Mouse (Mus musculus): ENCODE results near the gene Ntrk3. TPM values are rescaled to one million over a fixed set of nuclear protein-coding genes. Genes with fewer than 3 reads are reported as not detected.

Ntrk3 gene
- polyA plus RNA-seq, 1 experiment from 2014 or later: 16.4 TPM

DNA sequence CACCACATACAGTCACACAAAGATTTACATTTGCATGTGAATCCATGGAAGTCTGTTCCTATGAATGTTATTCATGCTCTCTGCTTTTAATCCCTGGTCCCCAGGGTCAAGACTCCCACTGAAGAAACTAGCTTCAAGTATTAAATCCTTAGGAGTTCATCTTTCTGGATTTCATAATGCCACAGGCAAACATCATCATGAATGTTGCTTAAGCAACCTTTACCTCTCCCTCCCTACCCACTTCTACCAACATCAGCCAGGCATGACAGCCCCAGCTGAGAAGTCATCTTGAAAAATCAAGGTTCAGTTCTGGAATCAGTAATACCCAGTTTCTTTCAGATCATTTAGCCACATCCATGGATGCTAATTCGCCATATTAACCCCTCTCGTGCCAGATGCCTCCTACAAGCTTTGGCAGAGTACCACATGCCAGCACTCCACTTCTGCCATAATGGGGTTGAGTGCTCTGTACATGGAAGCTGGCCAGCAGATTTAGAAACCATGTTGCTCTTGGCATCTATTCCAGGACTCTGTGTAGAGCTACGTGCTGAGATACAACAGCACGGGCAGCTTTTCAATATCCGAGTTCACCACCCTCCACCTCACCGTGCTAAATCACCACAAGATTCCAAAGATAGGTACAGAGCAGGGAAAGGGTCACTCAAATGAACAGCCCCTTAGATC is 287.8 kb downstream of the Ntrk3 start:
- Histone ChIP-seq H3K9me3 (replicated peaks; ENCODE audit: control insufficient read depth, low read length) (no peaks in the 10 kb centered on the region), H3K4me3 (ENCODE audit: low read depth, low read length) (no peak overlapping the region), H3K4me1 (ENCODE audit: control insufficient read depth, insufficient read depth, low read length) (no peaks in the 10 kb centered on the region), H3K27me3 (replicated peaks; ENCODE audit: control insufficient read depth, insufficient read depth, low read length) (no peaks in the 10 kb centered on the region), H3K27ac (ENCODE audit: low read depth, low read length) (no peak overlapping the region), H3K9ac (ENCODE audit: low read length) (no peak overlapping the region), H3K4me2 (ENCODE audit: low read length) (no peak overlapping the region), H3K36me3 (ENCODE audit: control insufficient read depth, insufficient read depth, low read length) (no peaks in the 10 kb centered on the region)
- WGBS: 73% methylated on average over 6 of the region's 6 CpGs
- ATAC-seq (peak; percentile 34; the same call in 1 of the 2 replicates), DNase-seq (ENCODE audit: low spot score) (peak; percentile 67)

DNA sequence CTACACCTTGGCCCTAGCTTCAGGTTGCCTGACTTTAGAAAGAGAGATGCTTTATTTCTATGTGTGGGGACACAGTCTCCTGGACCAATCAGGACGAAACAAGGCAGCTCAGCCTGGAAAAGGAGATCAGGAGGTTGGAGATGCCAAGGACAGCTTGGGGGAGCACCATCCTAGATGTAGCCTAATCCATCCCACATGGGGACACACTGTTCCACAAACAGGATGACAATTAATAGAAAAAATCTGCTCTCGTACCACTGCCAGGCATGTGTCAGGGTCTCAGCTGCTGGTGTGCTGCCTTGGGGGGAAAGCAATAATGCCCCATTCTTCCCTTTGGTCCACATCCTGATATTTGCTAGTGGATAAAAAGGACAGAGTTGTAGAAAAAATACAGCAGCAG is 289.0 kb downstream of the Ntrk3 start:
- Histone ChIP-seq H3K4me2 (ENCODE audit: low read length) (no peak overlapping the region), H3K9me3 (replicated peaks; ENCODE audit: control insufficient read depth, low read length) (no peaks in the 10 kb centered on the region), H3K36me3 (ENCODE audit: control insufficient read depth, insufficient read depth, low read length) (no peaks in the 10 kb centered on the region), H3K4me3 (ENCODE audit: low read depth, low read length) (no peak overlapping the region), H3K4me1 (ENCODE audit: control insufficient read depth, insufficient read depth, low read length) (no peaks in the 10 kb centered on the region), H3K27ac (ENCODE audit: low read depth, low read length) (no peak overlapping the region), H3K9ac (ENCODE audit: low read length) (no peak overlapping the region), H3K27me3 (replicated peaks; ENCODE audit: control insufficient read depth, insufficient read depth, low read length) (no peaks in the 10 kb centered on the region)
- 90% methylated on average over 2 of the region's 2 CpGs for WGBS
- DNase-seq (ENCODE audit: low spot score) (no peak), ATAC-seq (no peak)

DNA sequence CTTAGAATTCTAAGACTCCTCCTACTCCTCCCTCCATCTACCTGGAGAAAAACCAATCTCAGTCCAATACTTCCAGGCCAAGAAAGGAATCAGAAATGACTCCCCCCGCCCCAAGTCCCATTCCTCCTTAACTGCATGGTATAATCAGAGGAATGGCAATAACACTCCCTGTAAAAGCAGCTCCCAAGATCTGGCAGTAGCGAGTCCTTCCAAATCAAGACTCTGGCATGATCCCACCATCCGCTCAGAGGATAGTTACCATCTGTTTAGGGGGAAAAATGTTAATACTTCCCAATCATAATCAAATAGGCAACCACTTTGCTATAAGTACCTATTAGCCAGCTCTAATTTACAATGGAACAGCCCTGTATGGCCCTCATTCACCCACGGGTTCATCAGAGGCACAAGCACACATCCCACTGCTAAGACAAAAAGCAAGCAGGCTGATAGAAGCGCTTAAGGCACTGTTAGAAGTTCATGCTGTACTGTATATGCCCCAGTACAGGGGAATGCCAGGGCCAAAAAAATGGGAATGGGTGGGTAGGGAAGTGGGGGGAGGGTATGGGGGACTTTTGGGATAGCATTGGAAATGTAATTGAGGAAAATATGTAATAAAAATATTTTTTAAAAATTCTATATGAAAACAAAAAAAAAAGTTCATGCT is 294.3 kb downstream of the Ntrk3 start:
- Histone ChIP-seq H3K4me3 (ENCODE audit: low read depth, low read length) (no peak overlapping the region), H3K4me1 (ENCODE audit: control insufficient read depth, insufficient read depth, low read length) (no peaks in the 10 kb centered on the region), H3K9me3 (replicated peaks; ENCODE audit: control insufficient read depth, low read length) (no peaks in the 10 kb centered on the region), H3K36me3 (ENCODE audit: control insufficient read depth, insufficient read depth, low read length) (no peaks in the 10 kb centered on the region), H3K27ac (ENCODE audit: low read depth, low read length) (no peak overlapping the region), H3K4me2 (ENCODE audit: low read length) (no peak overlapping the region), H3K9ac (ENCODE audit: low read length) (no peak overlapping the region), H3K27me3 (replicated peaks; ENCODE audit: control insufficient read depth, insufficient read depth, low read length) (no peaks in the 10 kb centered on the region)
- WGBS: 84% methylated on average over 5 of the region's 5 CpGs
- ATAC-seq (no peak), DNase-seq (ENCODE audit: low spot score) (peak; percentile 13)

DNA sequence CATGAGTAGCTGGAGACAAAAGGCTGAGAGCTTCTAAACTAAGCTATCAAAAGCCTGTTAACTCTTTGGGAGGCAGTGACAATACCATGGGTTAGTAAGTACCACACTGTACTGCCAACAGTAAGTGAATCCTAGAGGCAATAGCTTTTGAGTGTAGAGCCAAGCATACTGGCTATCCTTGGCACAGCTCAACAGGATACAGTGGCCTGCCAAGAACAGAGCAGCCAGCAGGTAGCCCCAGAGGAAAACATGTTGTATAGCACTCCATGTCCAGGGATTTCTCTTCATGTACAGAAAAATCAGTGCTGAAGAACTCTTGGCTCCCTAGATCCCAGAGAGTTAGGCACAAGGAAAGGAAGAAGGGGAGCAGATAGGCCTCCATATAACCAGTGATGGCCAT is 296.1 kb downstream of the Ntrk3 start:
- Histone ChIP-seq H3K9ac (ENCODE audit: low read length) (no peak overlapping the region), H3K36me3 (ENCODE audit: control insufficient read depth, insufficient read depth, low read length) (no peaks in the 10 kb centered on the region), H3K4me2 (ENCODE audit: low read length) (no peak overlapping the region)

DNA sequence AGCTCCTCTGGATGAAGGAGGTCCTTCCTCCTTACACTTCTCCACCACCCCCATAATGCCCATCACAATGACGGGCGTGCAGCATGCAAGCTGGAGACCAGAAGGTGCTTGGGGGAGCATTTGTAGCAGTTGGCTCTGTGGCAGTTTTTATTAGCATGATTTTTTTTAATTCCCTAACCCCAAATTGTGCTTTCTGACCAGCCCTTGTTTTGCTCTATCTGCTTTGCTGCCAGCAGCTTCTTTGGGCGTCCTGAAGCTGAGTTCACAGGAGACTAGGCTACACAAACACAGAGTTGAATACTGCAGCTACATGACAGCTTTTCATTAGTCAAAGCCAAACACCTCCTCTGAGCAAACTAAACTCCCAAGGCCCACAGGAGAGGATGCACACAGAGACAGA is 296.9 kb downstream of the Ntrk3 start:
- WGBS: 85% methylated on average over 3 of the region's 3 CpGs

More for the DNA sequence above, 296.1 kb downstream of the Ntrk3 start:
- H3K4me1 ChIP-seq (ENCODE audit: control insufficient read depth, insufficient read depth, low read length): no peaks in the 10 kb centered on the region
- H3K27me3 ChIP-seq (replicated peaks; ENCODE audit: control insufficient read depth, insufficient read depth, low read length): no peaks in the 10 kb centered on the region
- ATAC-seq (no peak), DNase-seq (ENCODE audit: low spot score) (no peak)
- H3K4me3 ChIP-seq (ENCODE audit: low read depth, low read length): no peak overlapping the region
- H3K9me3 ChIP-seq (replicated peaks; ENCODE audit: control insufficient read depth, low read length): no peaks in the 10 kb centered on the region
- no peak overlapping the region for H3K27ac ChIP-seq (ENCODE audit: low read depth, low read length)

DNA sequence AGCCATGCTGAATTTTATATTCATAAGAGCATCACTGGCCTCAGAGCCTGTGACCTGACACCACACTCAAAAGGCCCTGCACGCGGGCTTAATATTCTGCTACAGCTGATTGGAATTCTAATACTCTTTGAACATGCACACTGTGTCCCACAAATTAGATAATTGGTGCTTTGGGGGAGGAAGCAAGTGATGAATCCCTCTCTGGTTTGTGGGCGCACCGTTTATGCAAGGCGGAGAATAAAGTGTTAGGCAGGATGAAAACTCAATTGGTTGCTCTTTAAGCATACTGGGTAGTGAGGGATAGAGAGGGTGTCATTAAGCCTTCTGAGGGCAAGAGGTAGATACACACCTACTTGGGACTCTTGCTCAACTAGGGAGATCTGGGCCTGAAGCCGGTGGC is 297.3 kb downstream of the Ntrk3 start:
- no peak for ATAC-seq
- H3K36me3 ChIP-seq (ENCODE audit: control insufficient read depth, insufficient read depth, low read length): no peaks in the 10 kb centered on the region

More for the DNA sequence above, 296.9 kb downstream of the Ntrk3 start:
- Histone ChIP-seq H3K9me3 (replicated peaks; ENCODE audit: control insufficient read depth, low read length) (no peaks in the 10 kb centered on the region), H3K4me3 (ENCODE audit: low read depth, low read length) (no peak overlapping the region), H3K9ac (ENCODE audit: low read length) (no peak overlapping the region), H3K27me3 (replicated peaks; ENCODE audit: control insufficient read depth, insufficient read depth, low read length) (no peaks in the 10 kb centered on the region), H3K4me1 (ENCODE audit: control insufficient read depth, insufficient read depth, low read length) (no peaks in the 10 kb centered on the region), H3K36me3 (ENCODE audit: control insufficient read depth, insufficient read depth, low read length) (no peaks in the 10 kb centered on the region), H3K27ac (ENCODE audit: low read depth, low read length) (no peak overlapping the region), H3K4me2 (ENCODE audit: low read length) (no peak overlapping the region)
- ATAC-seq (no peak), DNase-seq (ENCODE audit: low spot score) (no peak)

DNA sequence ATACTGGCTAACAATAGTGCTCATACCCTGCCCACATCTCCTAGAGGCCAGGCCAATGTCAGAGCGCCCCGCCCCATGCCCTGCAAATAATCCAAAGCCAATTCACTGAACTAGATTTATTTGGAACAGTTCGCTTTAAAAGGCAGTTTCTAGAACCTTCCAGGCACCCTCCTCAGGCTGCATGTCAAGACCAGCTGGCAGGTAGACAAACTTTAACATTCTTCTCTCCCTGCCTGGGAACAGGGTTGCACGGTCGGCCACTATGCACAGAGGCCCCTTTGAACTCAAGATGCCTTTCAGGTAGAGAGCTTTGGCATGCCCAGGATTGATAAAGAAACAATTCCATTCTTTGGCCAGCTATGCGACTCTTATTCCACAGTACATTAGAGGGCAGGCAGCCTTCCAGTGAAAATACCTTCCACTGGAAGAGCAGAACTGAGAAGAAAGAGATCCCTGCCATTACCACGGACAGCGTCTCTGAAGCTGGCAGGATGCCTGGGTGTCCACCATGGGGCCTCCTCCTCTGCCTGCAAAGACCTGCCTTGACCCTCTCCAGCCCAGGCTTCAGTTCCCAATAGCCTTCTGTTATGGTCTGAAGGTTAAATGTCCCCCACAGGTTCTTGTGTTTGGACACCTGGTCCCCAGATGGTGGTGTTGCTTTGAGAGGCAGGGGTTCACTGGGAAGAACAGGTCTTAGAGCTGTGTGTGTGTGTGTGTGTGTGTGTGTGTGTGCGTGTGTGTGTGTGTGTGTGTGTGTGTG is 298.3 kb downstream of the Ntrk3 start:
- H3K27me3 ChIP-seq (replicated peaks; ENCODE audit: control insufficient read depth, insufficient read depth, low read length): no peaks in the 10 kb centered on the region
- H3K4me2 ChIP-seq (ENCODE audit: low read length): no peak overlapping the region
- H3K4me1 ChIP-seq (ENCODE audit: control insufficient read depth, insufficient read depth, low read length): no peaks in the 10 kb centered on the region
- H3K9ac ChIP-seq (ENCODE audit: low read length): no peak overlapping the region
- H3K9me3 ChIP-seq (replicated peaks; ENCODE audit: control insufficient read depth, low read length): no peaks in the 10 kb centered on the region
- 72% methylated on average over 9 of the region's 9 CpGs for WGBS
- H3K36me3 ChIP-seq (ENCODE audit: control insufficient read depth, insufficient read depth, low read length): no peaks in the 10 kb centered on the region
- no peak overlapping the region for H3K4me3 ChIP-seq (ENCODE audit: low read depth, low read length)
- H3K27ac ChIP-seq (ENCODE audit: low read depth, low read length): no peak overlapping the region
- DNase-seq (ENCODE audit: low spot score) (no peak), ATAC-seq (no peak)

More for the DNA sequence above, 297.3 kb downstream of the Ntrk3 start:
- H3K27ac ChIP-seq (ENCODE audit: low read depth, low read length): no peak overlapping the region
- H3K4me3 ChIP-seq (ENCODE audit: low read depth, low read length): no peak overlapping the region
- no peaks in the 10 kb centered on the region for H3K4me1 ChIP-seq (ENCODE audit: control insufficient read depth, insufficient read depth, low read length)
- H3K9ac ChIP-seq (ENCODE audit: low read length): no peak overlapping the region
- no peak for DNase-seq (ENCODE audit: low spot score)
- WGBS: 84% methylated on average over 6 of the region's 6 CpGs
- H3K4me2 ChIP-seq (ENCODE audit: low read length): no peak overlapping the region
- no peaks in the 10 kb centered on the region for H3K9me3 ChIP-seq (replicated peaks; ENCODE audit: control insufficient read depth, low read length)
- H3K27me3 ChIP-seq (replicated peaks; ENCODE audit: control insufficient read depth, insufficient read depth, low read length): no peaks in the 10 kb centered on the region

DNA sequence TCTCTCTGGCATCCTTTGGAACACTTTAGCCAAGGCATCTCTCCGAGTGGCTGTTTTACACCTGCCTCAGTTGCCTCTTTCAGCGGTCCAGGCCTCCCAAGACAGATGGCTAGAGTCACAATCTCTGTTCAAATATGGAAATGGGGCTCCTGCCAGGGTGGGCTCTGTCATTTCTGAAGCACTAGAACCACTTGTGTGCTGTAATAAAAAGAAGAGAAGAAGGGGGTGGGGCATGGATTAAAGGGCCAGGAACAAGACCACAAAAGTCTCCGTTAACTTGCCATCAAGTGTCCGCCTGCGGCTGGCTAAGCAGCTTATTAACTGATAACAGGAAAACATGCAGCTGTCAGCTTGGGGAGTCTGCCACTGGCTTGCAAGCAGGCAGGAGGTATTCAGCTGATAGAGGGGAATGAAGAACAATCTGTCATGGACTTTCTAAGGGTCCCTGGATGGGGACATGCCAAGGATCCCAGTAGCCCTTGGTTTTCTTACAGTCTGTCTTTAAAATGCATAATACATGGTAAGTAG is 304.1 kb downstream of the Ntrk3 start:
- ATAC-seq: peak; percentile 48
- H3K4me3 ChIP-seq (ENCODE audit: low read depth, low read length): no peak overlapping the region
- no peaks in the 10 kb centered on the region for H3K27me3 ChIP-seq (replicated peaks; ENCODE audit: control insufficient read depth, insufficient read depth, low read length)
- H3K4me1 ChIP-seq (ENCODE audit: control insufficient read depth, insufficient read depth, low read length): no peaks in the 10 kb centered on the region
- H3K9me3 ChIP-seq (replicated peaks; ENCODE audit: control insufficient read depth, low read length): no peaks in the 10 kb centered on the region
- H3K4me2 ChIP-seq (ENCODE audit: low read length): no peak overlapping the region
- peak; percentile 35 for DNase-seq (ENCODE audit: low spot score)
- H3K36me3 ChIP-seq (ENCODE audit: control insufficient read depth, insufficient read depth, low read length): no peaks in the 10 kb centered on the region
- 38% methylated on average over 5 of the region's 5 CpGs for WGBS
- no peak overlapping the region for H3K9ac ChIP-seq (ENCODE audit: low read length)
- H3K27ac ChIP-seq (ENCODE audit: low read depth, low read length): no peak overlapping the region
